Mouse (Mus musculus) spleen, adult 2 months (tissue): Measurements from ENCODE around the gene Shld1.

Experiments used
- CTCF ChIP-seq: fragments of 200-500 bp; IDR thresholded peaks from 2 replicates; pipeline ENCODE4 v1.5.1; 2011; ENCODE audit warnings: mild to moderate bottlenecking, inconsistent platforms; ENCODE audit not compliant: insufficient read depth, insufficient read length, insufficient replicate concordance; ENCODE audit errors: extremely low read depth
- POLR2A ChIP-seq: fragments of 200-500 bp; IDR thresholded peaks from 2 replicates; pipeline ENCODE4 v1.6.1; 2011; ENCODE audit warnings: low read depth, low read length, inconsistent platforms

GRCm38 (mm10) chr2:132689188-132689568, 2.4 kb downstream of the Shld1 start:
- TF ChIP-seq CTCF (no peak), POLR2A (no peak)
